Mouse (Mus musculus) kidney, adult 2 months (tissue): ENCODE measurements around the gene Ccdc167.

ENCODE experiments used
- CTCF ChIP-seq: fragments of 200-500 bp; conservative IDR thresholded peaks from 2 replicates; pipeline ENCODE4 v1.5.1; 2011; ENCODE audit warnings: low read depth, mild to moderate bottlenecking, control low read depth, low read length, moderate library complexity, mixed read lengths; ENCODE audit not compliant: insufficient read depth, insufficient read length
- POLR2A ChIP-seq: fragments of 200-500 bp; IDR thresholded peaks from one replicate; pipeline ENCODE4 v1.6.1; 2011; ENCODE audit warnings: low read depth, low read length, control low read depth

DNA sequence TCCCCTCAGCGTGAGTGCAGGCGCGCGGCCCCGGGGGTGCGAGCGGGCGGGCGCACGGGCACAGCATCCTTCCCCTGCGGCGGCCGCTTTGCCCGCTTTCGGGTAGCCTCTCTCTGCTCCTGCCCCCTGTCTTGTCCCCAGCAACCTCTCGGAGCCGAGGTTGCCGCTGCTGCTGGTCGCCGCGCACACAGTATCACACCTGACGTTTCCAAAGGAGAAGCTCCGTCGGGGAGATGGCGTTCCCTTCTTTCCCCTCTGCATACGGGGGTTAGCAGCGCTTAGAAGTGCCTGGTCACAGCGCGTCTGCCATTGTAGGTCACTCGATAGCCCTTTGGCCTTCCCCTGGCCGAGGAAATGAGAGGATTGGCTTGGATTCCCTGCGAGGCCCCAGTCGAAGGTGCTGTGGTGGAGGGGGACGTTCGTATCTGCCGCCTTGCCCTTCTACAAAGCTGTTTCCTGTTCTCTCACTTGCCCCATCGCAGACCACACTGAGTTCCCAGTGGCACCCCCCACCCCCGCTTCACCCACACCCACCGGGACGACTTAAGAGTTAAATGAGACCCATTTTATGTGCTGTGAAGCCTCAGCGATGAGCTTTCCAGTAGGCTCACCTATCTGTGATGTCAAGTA lies 56.0 kb downstream of the Ccdc167 start:
- TF ChIP-seq POLR2A (no peak), CTCF (no peak)
